Mouse (Mus musculus): ENCODE results near the gene Fstl4.

DNA sequence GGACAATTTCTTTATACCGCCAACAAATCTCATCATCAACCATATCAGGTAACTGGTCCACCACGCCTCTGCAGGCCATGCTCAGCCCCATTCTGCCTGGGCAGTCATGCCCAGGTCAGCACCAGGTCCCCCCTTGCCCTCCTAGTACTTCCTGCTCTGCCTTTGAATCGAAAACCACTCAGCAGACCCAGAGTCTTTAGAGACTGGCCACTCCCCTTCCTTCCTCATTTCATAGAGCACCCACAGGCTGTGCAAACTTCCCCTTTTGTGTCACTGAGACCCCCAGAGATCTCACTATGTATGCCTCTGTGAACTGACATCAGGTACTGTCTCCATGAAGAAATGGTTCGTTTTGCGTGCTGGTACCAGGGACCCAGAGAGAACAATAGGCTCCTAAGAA lies 420.3 kb downstream of the Fstl4 start:
- TF ChIP-seq CTCF (IDR thresholded peaks at IDR 0.05; ENCODE audit: low read depth, low read length) (no peak), POLR2A (IDR thresholded peaks at IDR 0.05; ENCODE audit: extremely low read depth, insufficient read depth, low read length) (no peak)

Measured in liver, adult 2 months (tissue).